Mouse (Mus musculus): ENCODE measurements around the gene Iqsec1.
A peak's percentile ranks its signal among the peaks of the same experiment; 100 is the strongest.

Gene Iqsec1

DNA sequence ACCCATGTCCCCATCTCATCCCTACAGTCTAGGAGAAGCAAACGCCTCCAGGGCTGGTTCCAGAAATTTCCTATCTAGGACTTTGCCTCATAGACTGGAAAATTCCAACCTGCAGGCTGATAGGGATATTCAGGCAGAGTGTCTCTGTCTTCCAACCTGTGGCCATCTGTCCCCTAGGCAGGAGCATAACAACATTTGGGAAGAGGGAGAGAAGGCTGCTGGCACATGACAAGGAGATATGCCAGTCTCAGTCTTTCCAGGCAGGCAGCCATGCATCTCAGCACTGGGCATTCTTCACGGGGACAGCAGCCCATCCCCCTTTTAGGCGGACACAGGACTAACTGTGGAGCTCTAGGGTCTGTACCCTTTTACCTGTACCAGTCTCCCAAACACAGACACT is 176.4 kb downstream of the Iqsec1 start:
- DNase-seq: no peak

GRCm38 (mm10) chr6:90810576-90810975 is 177.9 kb downstream of the Iqsec1 start:
- no peak for DNase-seq

GRCm38 (mm10) chr6:90809960-90810362 is 178.5 kb downstream of the Iqsec1 start:
- peak; percentile 26 for DNase-seq

GRCm38 (mm10) chr6:90809077-90809840 is 179.2 kb downstream of the Iqsec1 start:
- peak; percentile 7 for DNase-seq

DNA sequence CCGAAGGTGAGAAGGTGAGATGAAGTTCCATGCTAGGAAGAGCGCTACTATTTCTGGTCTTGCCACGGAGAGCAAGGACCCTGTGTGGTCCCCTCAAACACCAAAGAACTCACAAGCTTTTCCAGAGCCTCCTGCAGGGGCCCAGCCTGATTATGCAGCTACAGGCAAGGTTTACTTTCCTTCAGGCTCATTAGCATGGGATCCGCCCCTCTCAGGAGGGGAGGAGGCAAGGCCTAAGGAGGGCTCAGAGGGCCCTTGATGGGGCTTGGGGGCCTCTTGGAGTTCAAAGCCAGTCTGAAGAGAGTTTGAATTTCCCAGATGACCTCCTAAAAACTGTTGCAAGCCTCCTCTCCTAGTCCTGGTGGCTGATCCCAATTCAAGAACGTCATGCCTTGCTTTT is 179.9 kb downstream of the Iqsec1 start:
- DNase-seq: no peak

- DNase-seq: no peak
Observed at GRCm38 (mm10) chr6:90808134-90808533, 180.4 kb downstream of the Iqsec1 start.

- no peak for DNase-seq
Observed at GRCm38 (mm10) chr6:90807581-90807980, 180.9 kb downstream of the Iqsec1 start.

- DNase-seq: no peak
Observed at GRCm38 (mm10) chr6:90806743-90807142, 181.7 kb downstream of the Iqsec1 start.

GRCm38 (mm10) chr6:90805101-90805500 is 183.4 kb downstream of the Iqsec1 start:
- DNase-seq: no peak

DNA sequence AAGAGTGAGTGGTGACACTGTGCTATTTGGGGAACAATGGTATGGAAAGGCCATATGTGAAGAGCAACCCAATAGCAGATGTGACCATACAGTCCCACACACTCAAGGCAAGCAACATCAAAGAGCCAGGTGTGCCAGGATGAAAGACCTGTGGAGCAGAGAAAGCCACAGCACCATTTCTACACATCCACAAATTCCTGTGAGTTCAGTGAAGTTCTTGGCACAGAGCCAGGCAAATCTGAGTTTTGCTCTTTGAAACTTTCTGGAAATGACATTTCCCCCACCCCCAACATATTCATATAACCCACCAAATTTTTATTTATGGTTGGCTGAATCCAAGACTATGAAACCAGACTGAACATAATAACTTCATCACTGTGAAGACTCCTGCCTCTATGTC is 183.8 kb downstream of the Iqsec1 start:
- no peak for DNase-seq

DNA sequence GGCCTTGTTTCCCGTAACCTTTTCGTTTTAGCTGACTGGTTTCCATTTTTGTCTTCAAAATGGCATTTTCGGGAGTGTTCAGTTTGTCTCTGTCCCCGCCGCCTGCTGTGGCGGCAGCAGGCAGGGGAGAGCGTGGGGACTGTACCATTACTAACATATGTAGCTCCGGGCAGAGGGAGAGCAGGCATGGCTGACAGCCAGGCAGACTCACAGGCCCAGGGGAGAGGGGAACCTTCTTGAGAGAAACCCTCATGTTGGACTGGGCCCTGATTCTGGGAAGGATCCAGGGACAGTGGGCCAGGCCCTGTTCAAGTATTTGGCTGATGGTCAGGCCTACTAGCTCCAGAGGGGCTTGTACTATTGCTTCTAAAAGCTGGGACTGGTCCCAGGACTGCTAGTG is 185.9 kb downstream of the Iqsec1 start:
- DNase-seq: no peak

GRCm38 (mm10) chr6:90802058-90802457 is 186.4 kb downstream of the Iqsec1 start:
- no peak for DNase-seq

- DNase-seq: no peak
Observed at GRCm38 (mm10) chr6:90800825-90801224, 187.7 kb downstream of the Iqsec1 start.

GRCm38 (mm10) chr6:90799116-90799515 is 189.4 kb downstream of the Iqsec1 start:
- no peak for DNase-seq

- no peak for DNase-seq
Observed at GRCm38 (mm10) chr6:90798201-90798600, 190.3 kb downstream of the Iqsec1 start.

GRCm38 (mm10) chr6:90796902-90797596 is 191.4 kb downstream of the Iqsec1 start:
- DNase-seq: no peak

DNA sequence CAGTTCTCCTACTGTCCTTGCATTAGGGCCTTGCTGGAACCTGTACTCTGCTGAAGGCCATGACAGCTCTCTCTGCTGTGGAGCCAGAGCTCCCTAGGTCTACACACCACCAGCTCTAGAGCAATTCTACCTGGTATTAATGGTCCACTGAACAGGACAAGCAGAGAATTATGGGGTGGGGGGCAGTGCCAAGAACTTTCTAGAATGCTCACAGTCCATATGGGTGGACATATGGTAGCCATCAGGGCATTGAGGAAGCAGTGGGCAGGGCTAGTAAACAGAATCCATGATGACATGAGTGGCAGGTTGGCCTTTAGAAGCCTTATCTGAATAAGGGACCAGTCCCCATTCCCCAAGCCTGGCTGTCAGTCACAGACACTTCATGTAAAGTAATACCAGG is 197.6 kb downstream of the Iqsec1 start:
- DNase-seq: no peak

DNA sequence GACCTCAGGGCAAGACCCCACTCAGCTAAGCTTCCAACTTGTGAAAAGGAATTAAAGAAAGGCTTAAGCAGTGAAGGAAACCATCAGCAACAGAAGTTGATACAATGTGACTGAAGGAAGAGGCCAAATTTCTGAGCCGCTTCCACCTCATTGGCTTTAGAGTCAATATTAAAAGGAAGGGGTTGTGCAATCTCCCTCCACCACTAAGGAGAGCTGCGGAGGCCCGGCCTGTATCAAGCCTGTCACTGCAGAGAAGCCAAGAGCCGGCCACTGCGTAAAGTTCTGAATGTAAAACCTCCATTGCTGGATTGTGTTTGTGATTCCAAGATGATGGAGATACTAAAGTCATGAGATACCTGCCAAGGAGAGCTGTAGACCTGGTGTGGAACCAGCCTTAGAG is 199.0 kb downstream of the Iqsec1 start:
- no peak for DNase-seq

DNA sequence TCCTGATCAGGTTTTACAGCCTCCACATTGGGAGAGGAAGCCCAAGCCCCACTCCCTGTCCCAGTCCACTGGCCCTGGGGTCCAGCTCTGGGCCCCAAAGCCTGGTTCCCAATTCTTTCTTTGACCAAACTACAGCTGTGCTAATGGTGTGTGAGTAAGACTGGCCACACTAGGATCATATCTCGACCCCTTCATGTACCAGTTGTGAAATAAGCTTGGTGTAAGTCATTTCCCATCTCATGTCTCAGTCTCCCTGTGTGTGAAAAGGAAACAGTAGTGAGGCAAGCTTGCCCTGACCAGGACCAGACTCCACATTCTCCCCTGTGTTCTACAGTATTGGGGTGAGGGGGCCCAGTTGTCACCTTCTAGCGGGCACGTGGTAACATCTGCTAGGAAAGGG is 200.9 kb downstream of the Iqsec1 start:
- no peak for DNase-seq

- DNase-seq: no peak
Observed at GRCm38 (mm10) chr6:90787036-90787435, 201.4 kb downstream of the Iqsec1 start.

GRCm38 (mm10) chr6:90786589-90786988 is 201.9 kb downstream of the Iqsec1 start:
- no peak for DNase-seq

- no peak for DNase-seq
Observed at GRCm38 (mm10) chr6:90783945-90784344, 204.5 kb downstream of the Iqsec1 start.

- DNase-seq: no peak
Observed at GRCm38 (mm10) chr6:90783176-90783575, 205.3 kb downstream of the Iqsec1 start.

Data from kidney, adult 11 months (tissue).